Mouse (Mus musculus): ENCODE data around the gene Nodal. TPM values are rescaled to one million over a fixed set of nuclear protein-coding genes. Genes with fewer than 3 reads are reported as not detected.

Gene Nodal
- polyA plus RNA-seq, 1 experiment from 2014 or later = 0.38 TPM

DNA sequence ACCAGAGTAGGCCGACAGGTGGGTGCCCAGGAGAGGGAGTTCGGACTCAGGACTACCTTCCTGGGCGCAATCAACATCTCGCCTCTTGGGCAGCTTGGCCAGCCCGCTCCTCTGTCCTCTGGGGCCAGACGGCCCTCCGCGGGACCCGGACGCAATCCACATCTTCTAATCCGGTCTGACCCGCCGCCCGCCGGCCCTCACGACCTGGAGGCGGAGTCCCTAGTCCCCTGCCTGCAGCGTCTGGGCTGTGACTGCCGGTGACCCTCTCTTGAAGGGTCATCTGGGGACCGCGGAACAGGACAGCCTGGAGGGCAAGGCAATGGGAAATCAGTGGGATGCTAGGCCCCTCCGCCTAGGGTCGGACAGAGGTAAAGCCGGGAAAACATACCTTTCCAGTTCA, 1.4 kb downstream of the Nodal start:
- no peak overlapping the region for H3K27ac ChIP-seq
- peaks cover 64% of the 10 kb centered on the region for H3K27me3 ChIP-seq
- H3K4me1 ChIP-seq = peaks cover 24% of the 10 kb centered on the region
- no peaks in the 10 kb centered on the region for H3K9me3 ChIP-seq (replicated peaks)
- no peaks in the 10 kb centered on the region for H3K36me3 ChIP-seq
- peak overlapping the region; percentile 83 for H3K4me2 ChIP-seq
- no peak for ATAC-seq (replicated peaks; ENCODE audit: low FRiP score)
- no peak overlapping the region for H3K9ac ChIP-seq
- 5% methylated on average over 24 of the region's 24 CpGs for WGBS
- H3K4me3 ChIP-seq (replicated peaks) = peak overlapping the region; percentile 46

DNA sequence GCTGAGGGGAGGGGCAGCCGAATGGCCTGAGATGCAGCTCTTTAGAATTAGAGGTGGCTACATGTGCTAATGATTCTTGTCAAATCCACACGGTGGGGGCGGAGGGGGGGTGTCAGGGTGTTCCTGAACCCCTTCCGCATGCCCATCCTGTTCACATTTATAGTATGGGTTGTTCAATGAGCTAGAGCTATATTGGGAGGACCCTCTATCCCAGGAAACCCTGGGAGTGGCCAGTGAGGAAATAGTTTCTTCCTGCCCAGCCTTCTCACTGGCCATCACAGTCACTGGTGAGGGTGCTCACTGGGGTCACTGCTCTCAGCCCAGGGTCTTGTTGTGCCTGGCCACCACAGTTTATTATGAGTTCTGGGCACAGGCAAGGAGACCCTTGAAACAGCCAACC, 2.2 kb downstream of the Nodal start:
- Histone ChIP-seq H3K9me3 (replicated peaks) (no peaks in the 10 kb centered on the region), H3K4me2 (no peak overlapping the region), H3K4me1 (peaks cover 30% of the 10 kb centered on the region), H3K27me3 (peaks cover 58% of the 10 kb centered on the region), H3K9ac (no peak overlapping the region), H3K4me3 (replicated peaks) (no peak overlapping the region), H3K27ac (no peak overlapping the region), H3K36me3 (no peaks in the 10 kb centered on the region)
- no peak for ATAC-seq (replicated peaks; ENCODE audit: low FRiP score)
- 62% methylated on average over 4 of the region's 4 CpGs for WGBS

DNA sequence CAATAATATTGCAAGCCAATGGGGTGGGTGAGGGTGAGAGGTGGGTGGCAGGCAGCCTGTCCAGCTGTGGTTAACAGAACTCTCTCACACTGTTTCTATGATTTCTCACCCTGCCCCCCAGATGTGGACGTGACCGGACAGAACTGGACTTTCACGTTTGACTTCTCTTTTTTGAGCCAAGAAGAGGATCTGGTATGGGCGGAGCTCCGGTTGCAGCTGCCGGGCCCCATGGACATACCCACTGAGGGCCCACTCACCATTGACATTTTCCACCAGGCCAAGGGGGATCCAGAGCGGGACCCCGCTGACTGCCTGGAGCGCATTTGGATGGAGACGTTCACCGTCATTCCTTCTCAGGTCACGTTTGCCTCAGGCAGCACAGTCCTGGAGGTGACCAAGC, 5.1 kb downstream of the Nodal start:
- no peaks in the 10 kb centered on the region for H3K9me3 ChIP-seq (replicated peaks)
- H3K36me3 ChIP-seq = no peaks in the 10 kb centered on the region
- peaks cover 30% of the 10 kb centered on the region for H3K27me3 ChIP-seq
- no peak overlapping the region for H3K27ac ChIP-seq
- ATAC-seq (replicated peaks; ENCODE audit: low FRiP score) = no peak
- WGBS = 83% methylated on average over 12 of the region's 12 CpGs
- no peak overlapping the region for H3K4me2 ChIP-seq
- H3K4me3 ChIP-seq (replicated peaks) = no peak overlapping the region
- no peak overlapping the region for H3K9ac ChIP-seq
- peaks cover 27% of the 10 kb centered on the region for H3K4me1 ChIP-seq

DNA sequence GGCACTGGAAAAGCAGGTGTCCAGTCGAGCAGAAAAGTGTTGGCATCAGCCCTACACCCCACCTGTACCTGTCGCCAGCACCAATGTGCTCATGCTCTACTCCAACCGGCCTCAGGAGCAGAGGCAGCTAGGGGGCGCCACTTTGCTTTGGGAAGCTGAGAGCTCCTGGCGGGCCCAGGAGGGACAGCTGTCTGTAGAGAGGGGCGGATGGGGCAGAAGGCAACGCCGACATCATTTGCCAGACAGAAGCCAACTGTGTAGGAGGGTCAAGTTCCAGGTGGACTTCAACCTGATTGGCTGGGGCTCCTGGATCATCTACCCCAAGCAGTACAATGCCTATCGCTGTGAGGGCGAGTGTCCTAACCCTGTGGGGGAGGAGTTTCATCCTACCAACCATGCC, 5.5 kb downstream of the Nodal start:
- Histone ChIP-seq H3K9ac (no peak overlapping the region), H3K36me3 (no peaks in the 10 kb centered on the region), H3K27me3 (peaks cover 26% of the 10 kb centered on the region), H3K9me3 (replicated peaks) (no peaks in the 10 kb centered on the region), H3K4me2 (no peak overlapping the region), H3K4me3 (replicated peaks) (no peak overlapping the region), H3K4me1 (peaks cover 22% of the 10 kb centered on the region), H3K27ac (no peak overlapping the region)
- WGBS = 59% methylated on average over 10 of the region's 10 CpGs
- no peak for ATAC-seq (replicated peaks; ENCODE audit: low FRiP score)

DNA sequence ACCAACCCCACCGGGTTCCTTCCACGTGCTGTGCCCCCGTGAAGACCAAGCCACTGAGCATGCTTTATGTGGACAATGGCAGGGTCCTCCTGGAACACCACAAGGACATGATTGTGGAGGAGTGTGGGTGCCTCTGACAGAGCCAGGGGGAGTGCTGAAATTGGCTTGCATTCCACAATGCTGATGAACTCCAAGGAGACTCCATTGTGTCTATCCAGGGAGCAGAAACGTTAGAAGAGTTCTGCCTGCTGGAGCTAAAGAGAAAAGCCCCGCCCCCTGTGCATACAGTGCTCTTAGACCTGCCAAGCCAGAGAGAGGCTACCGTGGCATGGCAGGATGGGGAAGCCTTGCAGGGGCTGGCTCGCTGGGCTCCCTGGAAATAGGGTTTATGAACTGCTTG, 6.7 kb downstream of the Nodal start:
- ATAC-seq (replicated peaks; ENCODE audit: low FRiP score) = no peak

DNA sequence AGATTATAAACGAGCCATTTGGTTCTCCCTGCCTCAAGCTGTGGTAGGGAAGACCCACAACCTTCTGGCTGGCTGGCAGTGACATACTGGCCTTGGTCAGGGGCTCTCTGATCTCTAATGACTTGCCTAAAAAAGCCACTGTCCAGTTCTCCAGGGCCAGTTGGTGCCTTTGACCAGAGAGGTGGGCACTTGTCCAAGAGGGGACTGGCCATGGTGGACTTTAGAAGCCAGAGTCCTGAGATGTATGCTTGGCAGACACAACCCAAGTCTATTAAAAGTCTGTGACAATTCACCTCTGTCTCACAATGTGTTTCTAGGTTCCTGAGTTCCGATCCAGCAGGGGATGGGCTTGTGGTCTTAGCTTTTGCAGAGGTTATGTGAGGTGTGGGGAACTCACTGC, 7.3 kb downstream of the Nodal start:
- no peak for ATAC-seq (replicated peaks; ENCODE audit: low FRiP score)
- Histone ChIP-seq H3K9ac (no peak overlapping the region), H3K4me1 (peaks cover 9% of the 10 kb centered on the region), H3K27ac (no peak overlapping the region), H3K4me2 (no peak overlapping the region), H3K36me3 (peaks cover 9% of the 10 kb centered on the region), H3K9me3 (replicated peaks) (no peaks in the 10 kb centered on the region), H3K4me3 (replicated peaks) (no peak overlapping the region), H3K27me3 (peaks cover 9% of the 10 kb centered on the region)
- 57% methylated on average over 2 of the region's 2 CpGs for WGBS

More for the DNA sequence above, 6.7 kb downstream of the Nodal start:
- Histone ChIP-seq H3K27ac (no peak overlapping the region), H3K9me3 (replicated peaks) (no peaks in the 10 kb centered on the region), H3K9ac (no peak overlapping the region), H3K4me2 (peak overlapping the region; percentile 14; the same call in 1 of the 2 replicates), H3K4me3 (replicated peaks) (no peak overlapping the region), H3K36me3 (peaks cover 4% of the 10 kb centered on the region), H3K4me1 (peaks cover 10% of the 10 kb centered on the region), H3K27me3 (peaks cover 14% of the 10 kb centered on the region)
- WGBS = 25% methylated on average over 7 of the region's 7 CpGs

DNA sequence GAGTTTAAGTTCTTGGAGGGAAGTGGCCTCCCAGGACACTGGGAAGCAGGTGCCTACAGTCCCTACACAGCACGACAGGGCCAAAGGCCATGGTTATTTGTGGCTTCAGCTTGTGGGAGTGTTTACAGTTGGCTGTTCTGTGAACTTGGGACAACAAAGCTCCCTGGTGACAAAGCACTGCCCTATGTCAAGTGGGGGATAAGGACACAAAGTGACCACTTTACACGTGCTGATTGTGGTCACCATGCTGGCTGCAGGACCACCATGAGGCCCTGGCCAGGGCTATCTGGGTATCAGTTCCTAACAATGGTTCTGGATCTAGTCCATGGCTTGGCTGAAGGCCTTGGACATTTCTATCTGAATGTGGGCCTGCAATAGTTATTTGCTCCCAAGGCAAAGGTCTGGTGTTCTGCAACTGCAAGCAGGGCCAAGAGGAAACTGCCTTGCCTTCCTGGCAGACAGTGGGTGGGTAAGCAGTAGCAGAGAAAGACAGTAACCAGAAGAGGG, 8.5 kb downstream of the Nodal start:
- H3K9me3 ChIP-seq (replicated peaks) = no peaks in the 10 kb centered on the region
- peak overlapping the region; percentile 18; the same call in 1 of the 2 replicates for H3K27ac ChIP-seq
- no peaks in the 10 kb centered on the region for H3K27me3 ChIP-seq
- no peak overlapping the region for H3K9ac ChIP-seq
- peaks cover 9% of the 10 kb centered on the region for H3K4me1 ChIP-seq
- H3K4me2 ChIP-seq = no peak overlapping the region
- ATAC-seq (replicated peaks; ENCODE audit: low FRiP score) = no peak
- WGBS = 35% methylated on average over 2 of the region's 2 CpGs
- H3K36me3 ChIP-seq = peaks cover 22% of the 10 kb centered on the region
- no peak overlapping the region for H3K4me3 ChIP-seq (replicated peaks)

DNA sequence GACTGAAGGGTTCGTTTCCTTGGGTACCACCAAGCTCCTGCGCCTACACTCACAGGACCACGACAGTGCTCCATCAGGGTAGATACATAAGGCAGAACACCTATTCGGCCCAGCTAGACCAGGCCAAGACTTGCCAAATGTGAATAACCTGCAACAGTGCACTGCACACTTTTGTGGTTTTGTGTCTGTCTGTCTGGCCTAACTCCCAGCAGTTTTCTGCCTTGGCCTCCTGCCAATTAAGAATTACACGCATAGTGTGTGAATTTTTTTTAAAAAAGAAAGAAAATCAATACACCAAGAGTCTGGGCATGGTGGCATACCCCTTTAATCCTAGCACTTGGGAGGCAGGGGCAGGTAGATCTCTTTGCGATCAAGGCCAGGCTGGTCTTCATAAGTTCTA, 10.2 kb downstream of the Nodal start:
- Histone ChIP-seq H3K27me3 (no peaks in the 10 kb centered on the region), H3K9me3 (replicated peaks) (no peaks in the 10 kb centered on the region), H3K4me2 (no peak overlapping the region), H3K36me3 (peaks cover 34% of the 10 kb centered on the region), H3K9ac (no peak overlapping the region), H3K4me1 (peaks cover 9% of the 10 kb centered on the region), H3K27ac (no peak overlapping the region), H3K4me3 (replicated peaks) (no peak overlapping the region)
- no peak for ATAC-seq (replicated peaks; ENCODE audit: low FRiP score)
- 89% methylated on average over 6 of the region's 6 CpGs for WGBS

DNA sequence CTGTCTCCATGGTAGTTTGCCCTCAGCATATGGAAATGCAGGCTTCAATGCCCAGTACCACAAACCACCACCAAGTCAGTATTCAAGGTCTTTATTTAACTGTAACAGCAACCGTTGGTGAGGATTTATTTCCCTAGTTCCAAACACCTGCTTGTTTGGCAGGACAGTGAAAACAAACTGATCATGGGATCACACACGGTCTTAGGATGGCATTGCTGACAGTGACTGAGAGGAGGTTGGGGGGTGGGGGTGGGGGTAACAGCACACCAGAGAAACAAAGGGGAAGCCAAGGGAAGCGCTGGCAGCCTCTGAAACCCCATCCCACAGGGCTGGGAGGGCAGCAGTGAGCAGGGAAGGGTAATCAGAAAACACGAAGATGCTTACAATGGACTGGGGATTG, 10.6 kb downstream of the Nodal start:
- H3K9ac ChIP-seq = no peak overlapping the region
- no peaks in the 10 kb centered on the region for H3K27me3 ChIP-seq
- peaks cover 38% of the 10 kb centered on the region for H3K36me3 ChIP-seq
- no peak for ATAC-seq (replicated peaks; ENCODE audit: low FRiP score)
- no peaks in the 10 kb centered on the region for H3K9me3 ChIP-seq (replicated peaks)
- peaks cover 9% of the 10 kb centered on the region for H3K4me1 ChIP-seq
- H3K4me2 ChIP-seq = no peak overlapping the region
- no peak overlapping the region for H3K4me3 ChIP-seq (replicated peaks)
- no peak overlapping the region for H3K27ac ChIP-seq
- 65% methylated on average over 4 of the region's 4 CpGs for WGBS

DNA sequence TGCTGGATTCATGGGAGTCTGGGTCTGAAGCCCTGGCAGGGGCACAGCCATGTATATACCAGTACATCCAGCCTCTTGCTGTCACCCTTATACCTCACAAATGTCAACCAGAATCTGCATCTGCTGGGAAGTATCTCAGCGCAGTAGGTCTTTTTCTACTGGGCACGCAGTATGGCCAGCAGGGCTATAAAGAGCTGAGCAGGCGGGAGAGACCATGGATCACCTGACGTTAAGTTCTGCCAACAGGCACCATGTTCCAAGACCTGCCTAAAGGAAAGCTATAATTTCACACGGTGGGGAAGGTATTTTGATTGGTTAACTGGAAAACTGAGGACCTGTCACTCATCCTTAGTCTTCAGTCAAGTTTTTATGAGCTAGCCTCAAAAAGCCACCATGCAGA, 11.3 kb downstream of the Nodal start:
- Histone ChIP-seq H3K27ac (no peak overlapping the region), H3K4me2 (no peak overlapping the region), H3K27me3 (no peaks in the 10 kb centered on the region), H3K4me1 (peaks cover 7% of the 10 kb centered on the region), H3K9ac (no peak overlapping the region), H3K36me3 (peaks cover 45% of the 10 kb centered on the region), H3K9me3 (replicated peaks) (no peaks in the 10 kb centered on the region), H3K4me3 (replicated peaks) (no peak overlapping the region)
- 92% methylated on average over 5 of the region's 5 CpGs for WGBS
- no peak for ATAC-seq (replicated peaks; ENCODE audit: low FRiP score)

DNA sequence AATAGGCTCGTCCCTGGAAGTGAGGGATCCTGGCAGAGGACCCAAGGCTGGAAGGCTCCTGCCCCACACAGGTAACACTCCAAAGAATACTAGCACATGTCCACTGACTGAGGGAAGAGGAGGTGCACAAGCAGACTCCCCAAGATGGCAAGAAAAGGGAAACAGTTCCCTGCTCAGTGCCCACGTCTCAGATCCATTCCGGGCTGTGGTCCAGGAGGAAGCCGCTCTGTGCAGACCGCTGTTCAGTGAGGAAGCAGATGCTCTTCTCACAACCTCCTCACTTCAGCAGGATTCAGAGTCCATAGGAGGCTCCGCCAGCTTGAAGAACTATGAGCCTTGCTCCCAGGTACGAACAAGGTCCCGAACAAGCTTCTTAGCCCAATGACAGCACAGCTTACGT, 13.6 kb downstream of the Nodal start:
- Histone ChIP-seq H3K27me3 (no peaks in the 10 kb centered on the region), H3K36me3 (peaks cover 64% of the 10 kb centered on the region), H3K9ac (no peak overlapping the region), H3K9me3 (replicated peaks) (no peaks in the 10 kb centered on the region), H3K4me3 (replicated peaks) (no peak overlapping the region), H3K27ac (no peak overlapping the region), H3K4me2 (no peak overlapping the region), H3K4me1 (no peaks in the 10 kb centered on the region)
- WGBS = 91% methylated on average over 9 of the region's 9 CpGs
- no peak for ATAC-seq (replicated peaks; ENCODE audit: low FRiP score)

DNA sequence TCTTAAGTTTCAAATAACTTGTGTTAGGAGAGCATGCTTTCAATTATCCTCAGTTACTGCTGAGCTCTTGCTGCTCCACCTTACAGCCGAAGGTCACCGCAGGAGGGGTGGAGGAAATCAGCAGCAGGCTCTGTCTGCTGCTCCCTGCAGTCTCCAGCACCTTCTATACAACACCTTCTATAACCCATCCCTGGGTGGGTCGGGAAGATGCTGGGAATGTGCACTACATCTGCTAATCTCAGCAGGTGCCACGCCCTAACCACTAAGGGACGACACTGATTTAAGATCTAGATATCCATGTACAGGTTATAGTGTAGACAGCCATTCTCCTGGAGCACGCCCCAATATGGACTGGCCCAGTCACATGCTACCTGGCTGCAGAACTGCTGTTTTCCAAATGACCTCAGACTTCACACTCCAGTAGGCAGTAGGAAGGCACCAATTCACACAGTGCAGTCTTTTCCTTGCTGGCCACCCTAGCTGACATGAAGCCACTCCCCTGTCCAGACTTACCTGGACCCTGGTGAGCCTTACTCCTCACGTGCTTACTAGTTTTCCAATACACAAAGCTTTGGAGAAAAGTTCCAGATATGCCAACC, 22.5 kb downstream of the Nodal start:
- Histone ChIP-seq H3K4me2 (no peak overlapping the region), H3K9ac (no peak overlapping the region), H3K27ac (peak overlapping the region; percentile 33; the same call in 1 of the 2 replicates), H3K4me3 (replicated peaks) (no peak overlapping the region), H3K4me1 (peaks cover 28% of the 10 kb centered on the region), H3K9me3 (replicated peaks) (no peaks in the 10 kb centered on the region), H3K36me3 (peaks cover 23% of the 10 kb centered on the region), H3K27me3 (no peaks in the 10 kb centered on the region)
- ATAC-seq (replicated peaks; ENCODE audit: low FRiP score) = peak; percentile 56; the same call in 1 of the 2 replicates
- 84% methylated on average over 7 of the region's 7 CpGs for WGBS

DNA sequence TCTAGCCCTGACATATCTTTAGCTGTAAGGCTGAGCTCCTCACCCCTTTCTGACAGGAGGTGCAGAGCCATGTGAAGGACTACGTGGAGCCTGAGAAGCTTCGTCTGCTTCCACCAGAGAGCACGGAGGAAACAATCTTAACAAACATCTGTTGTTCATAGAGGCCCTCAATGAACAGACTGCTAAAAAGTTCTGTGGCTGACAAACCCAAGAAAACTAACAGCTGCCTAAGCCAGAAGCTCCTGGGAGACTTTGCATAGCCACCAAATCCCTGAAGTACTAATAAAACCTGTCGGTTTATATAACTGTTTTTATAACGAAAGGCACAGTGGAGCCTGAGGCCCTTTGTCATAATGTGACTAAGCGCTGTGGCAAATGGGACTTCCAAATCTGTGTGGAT, 25.7 kb downstream of the Nodal start:
- no peak overlapping the region for H3K9ac ChIP-seq
- H3K36me3 ChIP-seq = peaks cover 25% of the 10 kb centered on the region
- no peaks in the 10 kb centered on the region for H3K9me3 ChIP-seq (replicated peaks)
- peaks cover 51% of the 10 kb centered on the region for H3K4me1 ChIP-seq
- H3K4me2 ChIP-seq = no peak overlapping the region
- 50% methylated on average over 6 of the region's 6 CpGs for WGBS
- H3K4me3 ChIP-seq (replicated peaks) = no peak overlapping the region
- no peak for ATAC-seq (replicated peaks; ENCODE audit: low FRiP score)
- H3K27me3 ChIP-seq = no peaks in the 10 kb centered on the region
- 0 out of 2 replicates have a peak overlapping the region, but pooled peaks have one; percentile 46 for H3K27ac ChIP-seq

Data from kidney, embryonic 15.5 days (tissue).